1 mouse cellular context compared by ENCODE assay signal in genomic region chr5:134584798-134585197, GRCm38 (mm10).
TF ChIP-seq lines count a peak whose summit lies in the region.

No protein-coding gene starts in this region.

TF ChIP-seq in MEL, 35 proteins besides CTCF, POLR2A, EP300 and RAD21 (continued from another document):
- TF ChIP-seq NELFE (IDR thresholded peaks at IDR 0.05; ENCODE audit: low read depth, low read length) (peak; percentile 26; the same call in 1 of the 2 replicates), USF1 (IDR thresholded peaks at IDR 0.05; ENCODE audit: low read depth, low read length) (no peak), HCFC1 (IDR thresholded peaks at IDR 0.05; ENCODE audit: low read depth, low read length) (no peak), MYB (IDR thresholded peaks at IDR 0.05; ENCODE audit: low read depth, low read length) (no peak), TCF12 (IDR thresholded peaks at IDR 0.05; ENCODE audit: low read depth, low read length) (peak; percentile 84), ZKSCAN1 (IDR thresholded peaks at IDR 0.05; ENCODE audit: low read depth, low read length) (no peak), RCOR1 (IDR thresholded peaks at IDR 0.05; ENCODE audit: low read depth, low read length) (peak; percentile 76), CHD2 (IDR thresholded peaks at IDR 0.05; ENCODE audit: low read length) (no peak; the same call in 1 of the 2 replicates), TAL1 (IDR thresholded peaks at IDR 0.05; ENCODE audit: low read length) (peak; percentile 85), TBP (IDR thresholded peaks at IDR 0.05; ENCODE audit: low read depth, low read length) (peak; percentile 76), SIN3A (IDR thresholded peaks at IDR 0.05; ENCODE audit: low read length) (peak; percentile 92), UBTF (IDR thresholded peaks at IDR 0.05; ENCODE audit: borderline replicate concordance, insufficient read depth, low read depth, low read length) (no peak), MAZ (IDR thresholded peaks at IDR 0.05; ENCODE audit: low read depth, low read length) (no peak), ZC3H11A (IDR thresholded peaks at IDR 0.05; ENCODE audit: low read depth, low read length) (no peak), POLR2AphosphoS5 (IDR thresholded peaks at IDR 0.05; ENCODE audit: borderline replicate concordance, low read depth, low read length) (no peak), MAX (IDR thresholded peaks at IDR 0.05; ENCODE audit: low read length) (peak; percentile 57; the same call in 1 of the 2 replicates), GABPA (IDR thresholded peaks at IDR 0.05; ENCODE audit: low read depth, low read length) (no peak), SMC3 (IDR thresholded peaks at IDR 0.05; ENCODE audit: low read depth, low read length) (no peak), E2F4 (IDR thresholded peaks at IDR 0.05; ENCODE audit: borderline replicate concordance, low read depth, low read length) (no peak), ETS1 (IDR thresholded peaks at IDR 0.05; ENCODE audit: low read depth, low read length) (peak; percentile 92), BHLHE40 (IDR thresholded peaks at IDR 0.05; ENCODE audit: borderline replicate concordance, low read depth, low read length) (no peak), MYC (IDR thresholded peaks at IDR 0.05; ENCODE audit: low read depth, low read length) (peak; percentile 61; the same call in 1 of the 2 replicates), POLR2AphosphoS2 (IDR thresholded peaks at IDR 0.05; ENCODE audit: low read length) (no peak)
